Mouse (Mus musculus): ENCODE measurements around the gene Bricd5.

- TF ChIP-seq TAL1 (IDR thresholded peaks at IDR 0.05; ENCODE audit: low read length) (no peak), GATA1 (IDR thresholded peaks at IDR 0.05; ENCODE audit: low read length) (no peak)
Observed at GRCm38 (mm10) chr17:24470701-24471527, 2.8 kb upstream of the Bricd5 start.

Data from erythroblast, embryonic 14.5 days (primary cell).